Mouse (Mus musculus) forebrain, embryonic 16.5 days (tissue): ENCODE measurements around the gene Msgn1. TPM values are rescaled to one million over a fixed set of nuclear protein-coding genes. Genes with fewer than 3 reads are reported as not detected.

Source experiments
- ATAC-seq: fragments of 200-750 bp; cut with Nextera tagmentation; 2 replicates; pipeline ENCODE4 v1.8.0; 2017; ENCODE audit warnings: mild to moderate bottlenecking, moderate library complexity
- H3K27ac ChIP-seq: fragments of 300-500 bp; sonication (generic); 2 replicates; pipeline ENCODE4 v1.5.1; 2014; ENCODE audit warnings: low read length, control low read depth
- H3K27me3 ChIP-seq: fragments of 300-500 bp; sonication (generic); replicated peaks from 2 replicates; pipeline ENCODE4 v1.6.1; 2014; ENCODE audit warnings: low read length; ENCODE audit not compliant: control insufficient read depth, insufficient read depth
- H3K36me3 ChIP-seq: fragments of 300-500 bp; sonication (generic); 2 replicates; pipeline ENCODE4 v1.6.1; 2014; ENCODE audit not compliant: control insufficient read depth, insufficient read depth
- H3K4me1 ChIP-seq: fragments of 300-500 bp; sonication (generic); replicated peaks from 2 replicates; pipeline ENCODE4 v1.6.1; 2014; ENCODE audit warnings: low read length; ENCODE audit not compliant: control insufficient read depth, insufficient read depth
- H3K4me2 ChIP-seq: fragments of 300-500 bp; sonication (generic); 2 replicates; pipeline ENCODE4 v1.6.1; 2014; ENCODE audit warnings: mild to moderate bottlenecking, low read length, control low read depth
- H3K4me3 ChIP-seq: fragments of 300-500 bp; sonication (generic); replicated peaks from 2 replicates; pipeline ENCODE4 v1.5.1; 2014; ENCODE audit warnings: mild to moderate bottlenecking, low read length, control low read depth
- H3K9ac ChIP-seq: fragments of 300-500 bp; sonication (generic); replicated peaks from 2 replicates; pipeline ENCODE4 v1.6.1; 2014; ENCODE audit warnings: low read depth, low read length, control low read depth
- H3K9me3 ChIP-seq: fragments of 300-500 bp; sonication (generic); 2 replicates; pipeline ENCODE4 v1.6.1; 2016; ENCODE audit warnings: low read length; ENCODE audit not compliant: control insufficient read depth
- WGBS: fragments of 180-500 bp; shearing (Covaris S2); extraction: QIAGEN DNeasy Blood & Tissue Kit; methylation state at CpG from one replicate; pipeline ENCODE4 v1.1.7; 2014; 5-methylcytosine and 5-hydroxymethylcytosine counted together
- polyA plus RNA-seq: library from polyadenylated mRNA; unstranded; fragments of >200 nt; fragmentation: Nextera tagmentation; extraction: Ambion mirVana; gene quantifications from 2 replicates; pipeline ENCODE4 v1.2.1, GENCODE M21; 2015

Gene Msgn1
- polyA plus RNA-seq, 1 experiment from 2014 or later: not detected

DNA sequence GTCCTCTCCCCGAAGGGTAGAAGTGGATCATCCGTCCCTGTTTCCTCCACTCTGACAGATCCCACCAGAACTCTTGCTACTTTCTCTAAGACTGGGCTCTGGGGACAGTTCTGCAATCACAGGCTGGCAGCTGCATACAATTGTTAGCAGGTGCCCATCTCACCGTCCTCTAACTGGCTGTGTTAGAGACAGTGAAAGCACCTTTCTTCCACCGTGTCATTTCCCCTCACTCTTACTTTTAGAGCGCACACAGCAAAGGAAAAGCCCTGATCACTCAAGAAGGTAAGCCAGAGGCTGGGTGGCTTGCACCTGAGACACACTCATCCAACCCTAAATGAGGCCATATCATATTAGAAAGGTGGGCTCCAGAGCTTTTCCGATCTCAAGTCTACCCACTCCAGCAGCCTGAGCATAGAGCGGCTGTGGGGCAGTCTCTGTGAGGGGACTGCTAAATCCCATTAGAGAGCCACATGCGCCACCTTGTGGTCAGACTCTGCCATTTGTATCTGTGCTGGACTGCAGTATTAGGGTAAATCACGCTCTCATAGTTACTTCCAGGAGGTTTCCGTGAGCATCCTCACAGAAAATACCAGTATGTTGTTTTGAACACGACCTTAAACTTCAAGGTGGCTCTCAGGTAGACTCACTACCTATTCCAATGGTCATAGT is 30.2 kb downstream of the Msgn1 start:
- H3K9ac ChIP-seq: no peak overlapping the region
- no peaks in the 10 kb centered on the region for H3K36me3 ChIP-seq
- ATAC-seq: peak; percentile 99
- H3K4me2 ChIP-seq: peak overlapping the region; percentile 35; the same call in 1 of the 2 replicates
- 29% methylated on average over 11 of the region's 11 CpGs for WGBS
- no peak overlapping the region for H3K27ac ChIP-seq
- H3K9me3 ChIP-seq: no peaks in the 10 kb centered on the region
- no peak overlapping the region for H3K4me3 ChIP-seq
- no peaks in the 10 kb centered on the region for H3K27me3 ChIP-seq
- H3K4me1 ChIP-seq: peaks cover 5% of the 10 kb centered on the region; the same call in 1 of the 2 replicates

DNA sequence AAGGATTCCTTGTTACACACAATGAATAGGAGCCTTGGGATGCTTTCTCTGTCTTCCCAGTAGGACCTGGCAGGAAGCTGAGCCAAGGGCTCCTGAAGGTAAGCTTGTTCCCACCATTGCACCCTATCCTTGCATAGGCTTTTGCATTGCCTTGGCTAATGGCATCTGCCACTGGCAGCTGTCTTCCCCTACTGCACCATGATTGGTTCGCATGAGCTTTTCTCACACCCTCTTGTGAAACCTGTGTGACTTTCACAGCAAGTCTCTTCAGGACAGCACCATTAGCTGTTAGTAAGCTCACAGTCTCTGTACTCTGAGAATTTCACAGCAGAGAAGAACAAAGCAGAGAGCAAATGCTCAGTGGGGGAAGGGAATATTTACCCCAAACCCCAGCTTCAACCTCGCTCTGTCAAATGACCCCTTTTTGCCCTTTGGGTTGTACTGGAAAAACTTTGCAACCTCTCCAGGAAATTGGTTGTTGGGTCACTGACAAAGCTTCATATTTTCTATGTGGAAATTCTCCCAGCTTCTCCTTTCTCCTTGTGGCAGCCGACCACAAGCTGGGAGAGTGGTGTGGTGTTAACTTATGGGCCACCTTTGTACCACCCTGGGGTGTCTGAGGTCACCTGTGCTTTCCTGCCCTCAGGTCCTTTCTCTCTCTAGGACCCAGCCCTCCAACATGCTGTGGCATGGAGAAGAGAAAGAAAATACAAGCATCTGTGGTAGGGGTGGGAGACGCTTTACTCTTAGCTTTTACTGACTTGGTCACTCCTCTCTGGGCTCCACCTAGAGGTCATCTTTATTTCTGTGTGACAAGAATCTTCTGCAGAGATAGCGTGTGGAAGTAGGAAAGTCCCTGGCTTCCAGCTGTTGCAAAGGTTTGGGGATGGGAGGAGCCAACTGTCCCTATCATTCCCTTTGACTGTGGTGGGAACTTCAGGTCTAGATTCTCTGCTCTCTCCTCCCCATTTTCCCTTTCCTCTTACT is 31.1 kb downstream of the Msgn1 start:
- Histone ChIP-seq H3K4me2 (no peak overlapping the region), H3K27me3 (no peaks in the 10 kb centered on the region), H3K27ac (no peak overlapping the region), H3K4me3 (no peak overlapping the region), H3K4me1 (peaks cover 5% of the 10 kb centered on the region; the same call in 1 of the 2 replicates), H3K36me3 (no peaks in the 10 kb centered on the region), H3K9ac (no peak overlapping the region), H3K9me3 (no peaks in the 10 kb centered on the region)
- no peak for ATAC-seq
- WGBS: 59% methylated on average over 5 of the region's 5 CpGs

DNA sequence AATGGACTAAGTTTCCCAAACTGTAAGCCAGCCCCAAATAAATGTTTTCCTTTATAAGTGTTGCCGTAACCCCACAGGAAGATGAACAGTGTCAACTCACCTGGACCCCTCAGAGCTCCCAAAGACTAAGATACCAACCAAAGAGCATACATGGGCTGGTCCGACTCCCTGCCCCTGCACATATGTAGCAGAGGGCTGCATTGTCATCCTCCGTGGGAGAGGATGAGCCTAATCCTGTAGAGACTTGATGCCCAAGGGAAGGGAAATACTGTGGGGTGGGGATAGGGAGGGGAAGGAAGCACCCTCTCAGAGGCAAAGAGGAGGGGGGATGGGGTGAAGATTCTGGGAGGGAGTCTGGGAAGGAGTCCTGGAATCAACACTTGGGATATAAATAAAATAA is 50.1 kb downstream of the Msgn1 start:
- Histone ChIP-seq H3K36me3 (no peaks in the 10 kb centered on the region), H3K27ac (no peak overlapping the region), H3K9ac (no peak overlapping the region), H3K9me3 (no peaks in the 10 kb centered on the region), H3K4me1 (no peaks in the 10 kb centered on the region), H3K4me2 (no peak overlapping the region), H3K27me3 (no peaks in the 10 kb centered on the region), H3K4me3 (no peak overlapping the region)
- 87% methylated on average over 3 of the region's 3 CpGs for WGBS
- ATAC-seq: no peak

Other genes with a start within 250 kb of the Msgn1 start
- 0.39 and 0.83 TPM in 2 replicates for gene Kcns3, start 57.9 kb downstream of the Msgn1 start, polyA plus RNA-seq
- gene Gen1, start 56.8 kb upstream of the Msgn1 start, polyA plus RNA-seq: 3.7 and 5.9 TPM in 2 replicates
- 112 and 123 TPM in 2 replicates for gene Smc6, start 56.9 kb upstream of the Msgn1 start, polyA plus RNA-seq
- gene Vsnl1, start 227.6 kb upstream of the Msgn1 start, polyA plus RNA-seq: 17.7 and 34.5 TPM in 2 replicates
- 0.30 and 0.62 TPM in 2 replicates for gene Rad51ap2, start 247.1 kb upstream of the Msgn1 start, polyA plus RNA-seq